Mouse (Mus musculus) intestine, postnatal 0 days (tissue): ENCODE results near the gene Syt3. TPM values are rescaled to one million over a fixed set of nuclear protein-coding genes. Genes with fewer than 3 reads are reported as not detected.
A peak's percentile ranks its signal among the peaks of the same experiment; 100 is the strongest.

Experiments used
- ATAC-seq: fragments of 200-750 bp; cut with Nextera tagmentation; 2 replicates; pipeline ENCODE4 v1.8.0; 2017; ENCODE audit warnings: mild to moderate bottlenecking, moderate TSS enrichment, moderate library complexity
- H3K27ac ChIP-seq: fragments of 300-500 bp; sonication (generic); 2 replicates; pipeline ENCODE4 v1.5.1; 2014; ENCODE audit warnings: mild to moderate bottlenecking, low read depth, low read length, moderate library complexity
- H3K27me3 ChIP-seq: fragments of 300-500 bp; sonication (generic); replicated peaks from 2 replicates; pipeline ENCODE4 v1.6.1; 2014; ENCODE audit warnings: low read length, mixed read lengths; ENCODE audit not compliant: control insufficient read depth, insufficient read depth
- H3K36me3 ChIP-seq: fragments of 300-500 bp; sonication (generic); 2 replicates; pipeline ENCODE4 v1.6.1; 2014; ENCODE audit warnings: mild to moderate bottlenecking, moderate library complexity; ENCODE audit not compliant: control insufficient read depth, insufficient read depth
- H3K4me1 ChIP-seq: fragments of 300-500 bp; sonication (generic); replicated peaks from 2 replicates; pipeline ENCODE4 v1.6.1; 2014; ENCODE audit warnings: antibody characterized with exemption, low read length, mixed read lengths; ENCODE audit not compliant: control insufficient read depth, insufficient read depth
- H3K4me2 ChIP-seq: fragments of 300-500 bp; sonication (generic); replicated peaks from 2 replicates; pipeline ENCODE4 v1.6.1; 2014; ENCODE audit warnings: low read depth, mild to moderate bottlenecking, moderate library complexity
- H3K4me3 ChIP-seq: fragments of 300-500 bp; sonication (generic); 2 replicates; pipeline ENCODE4 v1.5.1; 2014; ENCODE audit warnings: low read depth, low read length
- H3K9ac ChIP-seq: fragments of 300-500 bp; sonication (generic); 2 replicates; pipeline ENCODE4 v1.6.1; 2014; ENCODE audit warnings: mild to moderate bottlenecking, low read depth, low read length
- H3K9me3 ChIP-seq: fragments of 300-500 bp; sonication (generic); 2 replicates; pipeline ENCODE4 v1.6.1; 2016; ENCODE audit warnings: mixed run types; ENCODE audit not compliant: control insufficient read depth
- CTCF ChIP-seq: sonication (generic); IDR thresholded peaks from 2 replicates; pipeline ENCODE4 v1.5.1; 2016; ENCODE audit warnings: low read depth, mild to moderate bottlenecking, control low read depth, antibody characterized with exemption, moderate library complexity
- WGBS: fragments of 180-500 bp; shearing (Covaris S2); extraction: QIAGEN DNeasy Blood & Tissue Kit; methylation state at CpG from one replicate; pipeline ENCODE4 v1.1.7; 2014; 5-methylcytosine and 5-hydroxymethylcytosine counted together
- polyA plus RNA-seq: library from polyadenylated mRNA; unstranded; fragments of >200 nt; fragmentation: Nextera tagmentation; extraction: Ambion mirVana; gene quantifications from 2 replicates; pipeline ENCODE4 v1.2.1, GENCODE M21; 2015

Syt3 gene
- polyA plus RNA-seq, 1 experiment from 2014 or later = 0.55 TPM

DNA sequence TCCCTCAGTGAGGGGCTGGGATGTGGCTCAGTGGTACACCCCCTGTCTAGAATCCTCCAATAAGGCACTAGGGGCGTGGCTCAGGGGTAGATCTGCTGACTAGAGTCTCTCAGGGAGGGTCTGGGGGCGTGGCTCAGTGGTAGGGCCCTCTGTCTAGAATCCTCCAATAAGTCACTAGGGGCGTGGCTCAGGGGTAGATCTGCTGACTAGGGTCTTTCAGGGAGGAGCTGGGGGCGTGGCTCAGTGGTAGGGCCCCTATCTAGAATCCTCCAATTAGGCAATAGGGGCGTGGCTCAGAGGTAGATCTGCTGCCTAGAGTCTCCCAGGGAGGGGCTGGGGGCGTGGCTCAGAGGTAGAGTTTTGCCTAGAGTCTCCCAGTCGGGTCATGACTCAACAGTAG is 49.5 kb downstream of the Syt3 start:
- Histone ChIP-seq H3K4me1 (no peaks in the 10 kb centered on the region), H3K9ac (no peak overlapping the region), H3K27me3 (peaks cover 25% of the 10 kb centered on the region), H3K4me3 (no peak overlapping the region), H3K36me3 (no peaks in the 10 kb centered on the region), H3K27ac (no peak overlapping the region), H3K4me2 (no peak overlapping the region), H3K9me3 (no peaks in the 10 kb centered on the region)
- no peak for TF ChIP-seq CTCF
- no peak for ATAC-seq
- WGBS = under 1% methylated on average over 7 of the region's 7 CpGs

DNA sequence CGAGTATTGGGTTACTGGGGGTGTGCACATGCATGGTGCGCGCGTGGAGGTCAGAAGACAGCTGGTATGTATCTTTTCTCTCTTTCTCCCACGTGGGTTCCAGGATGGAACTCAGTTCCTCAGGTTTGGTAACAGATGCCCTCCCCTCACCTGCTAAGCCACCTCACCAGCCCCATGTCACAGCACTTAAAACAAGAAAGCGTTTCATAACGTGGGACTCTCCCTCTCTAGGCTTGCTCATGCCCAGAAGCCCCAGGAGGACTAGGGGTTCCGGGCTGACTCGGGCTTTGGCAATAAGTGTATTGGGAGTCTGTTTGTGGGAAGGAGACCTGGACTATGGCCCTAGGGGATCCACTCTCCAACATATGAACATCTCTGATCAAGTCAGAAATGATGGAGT is 50.2 kb downstream of the Syt3 start:
- Histone ChIP-seq H3K36me3 (no peaks in the 10 kb centered on the region), H3K4me2 (no peak overlapping the region), H3K9me3 (no peaks in the 10 kb centered on the region), H3K27me3 (peaks cover 22% of the 10 kb centered on the region), H3K4me1 (no peaks in the 10 kb centered on the region), H3K9ac (no peak overlapping the region), H3K27ac (no peak overlapping the region), H3K4me3 (no peak overlapping the region)
- 69% methylated on average over 9 of the region's 9 CpGs for WGBS
- TF ChIP-seq CTCF = no peak
- ATAC-seq = no peak

DNA sequence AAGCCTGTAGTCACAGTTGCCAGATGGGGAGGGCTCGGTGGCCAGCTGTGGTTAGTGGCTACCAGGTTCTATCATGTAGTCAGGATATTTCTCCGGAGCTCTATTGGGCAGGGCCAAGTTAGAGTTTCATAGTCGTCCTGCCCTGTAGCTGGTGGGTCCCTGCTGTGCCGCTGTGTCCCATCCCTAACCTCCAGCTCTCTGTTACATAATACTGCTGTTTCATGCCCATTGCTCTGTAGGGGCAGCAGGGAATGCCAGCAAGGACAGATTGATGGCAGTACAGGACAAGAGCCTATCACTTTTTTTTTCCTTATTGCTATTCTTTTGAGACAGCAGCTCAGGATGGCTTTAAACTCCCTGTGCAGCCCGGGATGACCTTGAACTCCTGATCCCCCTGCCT is 51.9 kb downstream of the Syt3 start:
- no peak for TF ChIP-seq CTCF
- Histone ChIP-seq H3K36me3 (no peaks in the 10 kb centered on the region), H3K4me2 (no peak overlapping the region), H3K9ac (no peak overlapping the region), H3K27ac (no peak overlapping the region), H3K4me1 (no peaks in the 10 kb centered on the region), H3K27me3 (peaks cover 19% of the 10 kb centered on the region), H3K4me3 (no peak overlapping the region), H3K9me3 (no peaks in the 10 kb centered on the region)
- ATAC-seq = no peak
- WGBS = 58% methylated on average over 5 of the region's 5 CpGs

DNA sequence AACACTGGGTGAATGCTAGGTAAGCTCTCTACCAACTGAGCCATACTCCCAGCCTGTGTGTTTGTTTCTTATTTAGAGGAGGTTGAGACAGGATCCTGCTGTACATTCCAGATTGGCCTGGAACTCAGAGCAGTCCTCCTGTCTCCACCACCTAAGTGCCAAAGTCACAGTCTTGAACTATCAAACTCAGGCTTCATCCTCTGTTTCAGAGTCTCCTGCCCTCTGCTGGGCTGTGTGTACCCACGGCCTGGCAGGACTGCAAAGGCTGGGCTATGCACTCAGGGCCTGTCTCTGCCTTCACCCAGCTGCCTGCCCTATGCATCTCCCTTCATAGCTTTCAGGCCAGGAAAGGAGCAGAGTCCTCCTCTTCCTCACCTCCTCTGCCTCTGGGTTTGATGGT is 52.4 kb downstream of the Syt3 start:
- no peaks in the 10 kb centered on the region for H3K9me3 ChIP-seq
- H3K27ac ChIP-seq = no peak overlapping the region
- H3K27me3 ChIP-seq = peaks cover 18% of the 10 kb centered on the region
- no peaks in the 10 kb centered on the region for H3K36me3 ChIP-seq
- H3K4me2 ChIP-seq = no peak overlapping the region
- H3K4me1 ChIP-seq = no peaks in the 10 kb centered on the region
- no peak overlapping the region for H3K4me3 ChIP-seq
- H3K9ac ChIP-seq = no peak overlapping the region
- no peak for ATAC-seq
- WGBS = 10% methylated on average over 1 of the region's 1 CpGs
- peak; percentile 45 for TF ChIP-seq CTCF

DNA sequence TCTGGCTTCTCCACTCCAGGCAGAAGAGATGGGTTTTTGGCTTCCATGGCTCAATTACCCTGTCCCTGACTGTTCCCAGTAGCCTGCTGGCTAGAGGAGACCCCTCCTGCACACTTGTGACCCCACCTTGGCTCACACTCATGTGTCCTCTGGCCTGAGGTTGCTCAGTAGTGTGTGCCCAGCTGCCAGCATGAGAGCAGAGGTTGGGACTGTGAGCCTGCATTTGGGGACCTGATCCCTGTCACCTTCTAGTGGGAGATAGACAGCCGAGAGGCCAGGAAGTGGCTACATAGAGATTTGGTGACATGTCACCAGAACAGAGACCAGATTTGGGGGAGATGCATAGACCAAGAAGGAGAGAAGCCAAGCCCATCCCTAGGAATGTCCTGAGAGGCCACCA is 53.3 kb downstream of the Syt3 start:
- Histone ChIP-seq H3K9ac (no peak overlapping the region), H3K4me2 (no peak overlapping the region), H3K4me3 (no peak overlapping the region), H3K4me1 (no peaks in the 10 kb centered on the region), H3K27ac (no peak overlapping the region), H3K27me3 (peaks cover 25% of the 10 kb centered on the region), H3K9me3 (no peaks in the 10 kb centered on the region), H3K36me3 (no peaks in the 10 kb centered on the region)
- no peak for TF ChIP-seq CTCF
- WGBS = 72% methylated on average over 1 of the region's 1 CpGs
- no peak for ATAC-seq

DNA sequence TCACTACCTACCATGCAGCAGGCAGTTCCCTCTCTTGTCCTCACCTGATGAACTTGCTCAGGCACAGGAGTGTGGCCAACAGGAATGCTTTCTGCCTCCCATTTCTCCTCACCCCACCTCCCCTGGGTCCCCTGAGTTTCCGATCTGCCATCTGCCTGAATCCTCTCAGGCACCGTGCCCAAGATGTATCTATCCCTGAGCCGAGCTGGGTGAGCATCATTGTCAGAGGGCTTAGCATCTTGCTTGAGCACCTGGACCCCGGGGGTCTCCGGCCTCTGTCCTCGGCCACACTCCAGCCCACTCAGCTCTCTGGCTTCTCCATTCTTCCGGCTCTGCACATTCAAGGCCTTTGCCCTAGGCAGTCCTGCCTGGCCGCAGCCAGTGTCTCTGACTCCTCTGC is 54.0 kb downstream of the Syt3 start:
- ATAC-seq = no peak
- H3K27me3 ChIP-seq = peaks cover 32% of the 10 kb centered on the region
- H3K9me3 ChIP-seq = no peaks in the 10 kb centered on the region
- no peak overlapping the region for H3K27ac ChIP-seq
- no peak overlapping the region for H3K4me2 ChIP-seq
- no peak overlapping the region for H3K9ac ChIP-seq
- H3K36me3 ChIP-seq = no peaks in the 10 kb centered on the region
- H3K4me1 ChIP-seq = no peaks in the 10 kb centered on the region
- no peak for TF ChIP-seq CTCF
- no peak overlapping the region for H3K4me3 ChIP-seq
- WGBS = 79% methylated on average over 8 of the region's 8 CpGs

DNA sequence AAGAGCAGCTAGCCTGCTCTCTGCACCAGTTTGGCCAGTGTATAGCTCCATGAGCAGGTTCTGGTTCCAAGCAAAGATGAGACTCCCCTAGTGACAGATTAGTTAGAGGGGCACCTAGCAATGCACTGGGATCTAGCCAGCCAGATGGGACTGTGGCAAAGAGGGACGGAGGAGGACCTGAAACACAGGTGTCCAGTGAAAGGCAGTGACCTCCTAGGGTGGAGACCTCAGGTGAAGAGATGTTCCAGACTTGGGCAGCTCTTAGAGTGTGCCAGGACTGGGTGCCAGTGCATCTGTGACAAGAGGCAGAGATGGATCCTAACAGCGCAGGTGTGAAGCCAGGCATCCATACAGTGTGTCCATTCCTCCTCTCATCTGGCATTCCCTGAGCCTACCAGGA is 55.8 kb downstream of the Syt3 start:
- Histone ChIP-seq H3K4me3 (no peak overlapping the region), H3K9ac (no peak overlapping the region), H3K36me3 (no peaks in the 10 kb centered on the region), H3K27me3 (peaks cover 47% of the 10 kb centered on the region), H3K27ac (no peak overlapping the region), H3K4me1 (no peaks in the 10 kb centered on the region), H3K4me2 (no peak overlapping the region), H3K9me3 (no peaks in the 10 kb centered on the region)
- WGBS = 71% methylated on average over 2 of the region's 2 CpGs
- no peak for ATAC-seq
- no peak for TF ChIP-seq CTCF
